Mouse (Mus musculus): ENCODE results near the gene Gm5447. TPM values are rescaled to one million over a fixed set of nuclear protein-coding genes. Genes with fewer than 3 reads are reported as not detected.

The Gm5447 gene
- polyA plus RNA-seq, 1 experiment from 2014 or later: not detected

- Histone ChIP-seq H3K27ac (ENCODE audit: low read length) (no peak overlapping the region), H3K4me3 (ENCODE audit: low read depth, low read length) (no peak overlapping the region), H3K27me3 (ENCODE audit: control insufficient read depth, insufficient read depth, low read depth, low read length) (no peaks in the 10 kb centered on the region), H3K4me2 (ENCODE audit: low read length) (no peak overlapping the region), H3K9ac (ENCODE audit: low read depth, low read length) (no peak overlapping the region), H3K4me1 (ENCODE audit: control insufficient read depth, insufficient read depth, low read length) (no peaks in the 10 kb centered on the region), H3K9me3 (replicated peaks; ENCODE audit: control insufficient read depth, low read length, poor library complexity, severe bottlenecking) (no peaks in the 10 kb centered on the region), H3K36me3 (ENCODE audit: control insufficient read depth, insufficient read depth, low read length) (peaks cover 2% of the 10 kb centered on the region; the same call in 1 of the 2 replicates)
- 89% methylated on average over 2 of the region's 2 CpGs for WGBS
- ATAC-seq: no peak
These were observed 22.0 kb upstream of the Gm5447 start for GRCm38 (mm10) chr13:30952044-30952443.

GRCm38 (mm10) chr13:30953580-30953979, 20.4 kb upstream of the Gm5447 start:
- 82% methylated on average over 1 of the region's 1 CpGs for WGBS
- no peaks in the 10 kb centered on the region for H3K4me1 ChIP-seq (ENCODE audit: control insufficient read depth, insufficient read depth, low read length)
- no peak overlapping the region for H3K4me3 ChIP-seq (ENCODE audit: low read depth, low read length)
- no peak overlapping the region for H3K9ac ChIP-seq (ENCODE audit: low read depth, low read length)
- H3K27me3 ChIP-seq (ENCODE audit: control insufficient read depth, insufficient read depth, low read depth, low read length): no peaks in the 10 kb centered on the region
- H3K36me3 ChIP-seq (ENCODE audit: control insufficient read depth, insufficient read depth, low read length): no peaks in the 10 kb centered on the region
- H3K4me2 ChIP-seq (ENCODE audit: low read length): no peak overlapping the region
- no peaks in the 10 kb centered on the region for H3K9me3 ChIP-seq (replicated peaks; ENCODE audit: control insufficient read depth, low read length, poor library complexity, severe bottlenecking)
- no peak for ATAC-seq
- no peak overlapping the region for H3K27ac ChIP-seq (ENCODE audit: low read length)

GRCm38 (mm10) chr13:30960714-30961113, 13.3 kb upstream of the Gm5447 start:
- no peak overlapping the region for H3K27ac ChIP-seq (ENCODE audit: low read length)
- H3K4me3 ChIP-seq (ENCODE audit: low read depth, low read length): no peak overlapping the region
- H3K4me2 ChIP-seq (ENCODE audit: low read length): no peak overlapping the region
- no peaks in the 10 kb centered on the region for H3K4me1 ChIP-seq (ENCODE audit: control insufficient read depth, insufficient read depth, low read length)
- no peaks in the 10 kb centered on the region for H3K27me3 ChIP-seq (ENCODE audit: control insufficient read depth, insufficient read depth, low read depth, low read length)
- WGBS: 95% methylated on average over 2 of the region's 2 CpGs
- ATAC-seq: no peak
- H3K9me3 ChIP-seq (replicated peaks; ENCODE audit: control insufficient read depth, low read length, poor library complexity, severe bottlenecking): no peaks in the 10 kb centered on the region
- no peak overlapping the region for H3K9ac ChIP-seq (ENCODE audit: low read depth, low read length)
- 0 out of 2 replicates have a peak, but pooled peaks cover 2% of the 10 kb centered on the region for H3K36me3 ChIP-seq (ENCODE audit: control insufficient read depth, insufficient read depth, low read length)

GRCm38 (mm10) chr13:30961932-30962331, 12.1 kb upstream of the Gm5447 start:
- ATAC-seq: no peak
- peaks cover 6% of the 10 kb centered on the region for H3K4me1 ChIP-seq (ENCODE audit: control insufficient read depth, insufficient read depth, low read length)
- H3K4me3 ChIP-seq (ENCODE audit: low read depth, low read length): no peak overlapping the region
- no peaks in the 10 kb centered on the region for H3K9me3 ChIP-seq (replicated peaks; ENCODE audit: control insufficient read depth, low read length, poor library complexity, severe bottlenecking)
- 0 out of 2 replicates have a peak, but pooled peaks cover 2% of the 10 kb centered on the region for H3K36me3 ChIP-seq (ENCODE audit: control insufficient read depth, insufficient read depth, low read length)
- no peak overlapping the region for H3K4me2 ChIP-seq (ENCODE audit: low read length)
- no peak overlapping the region for H3K27ac ChIP-seq (ENCODE audit: low read length)
- no peak overlapping the region for H3K9ac ChIP-seq (ENCODE audit: low read depth, low read length)
- no peaks in the 10 kb centered on the region for H3K27me3 ChIP-seq (ENCODE audit: control insufficient read depth, insufficient read depth, low read depth, low read length)
- 60% methylated on average over 2 of the region's 2 CpGs for WGBS

GRCm38 (mm10) chr13:30966507-30966911, 7.5 kb upstream of the Gm5447 start:
- no peak overlapping the region for H3K4me3 ChIP-seq (ENCODE audit: low read depth, low read length)
- no peaks in the 10 kb centered on the region for H3K27me3 ChIP-seq (ENCODE audit: control insufficient read depth, insufficient read depth, low read depth, low read length)
- no peaks in the 10 kb centered on the region for H3K36me3 ChIP-seq (ENCODE audit: control insufficient read depth, insufficient read depth, low read length)
- peak; percentile 73 for ATAC-seq
- WGBS: 5% methylated on average over 10 of the region's 10 CpGs
- peak overlapping the region; percentile 43 for H3K4me2 ChIP-seq (ENCODE audit: low read length)
- H3K9ac ChIP-seq (ENCODE audit: low read depth, low read length): peak overlapping the region; percentile 27; the same call in 1 of the 2 replicates
- no peaks in the 10 kb centered on the region for H3K9me3 ChIP-seq (replicated peaks; ENCODE audit: control insufficient read depth, low read length, poor library complexity, severe bottlenecking)
- H3K4me1 ChIP-seq (ENCODE audit: control insufficient read depth, insufficient read depth, low read length): peaks cover 9% of the 10 kb centered on the region
- H3K27ac ChIP-seq (ENCODE audit: low read length): peak overlapping the region; percentile 50; the same call in 1 of the 2 replicates

GRCm38 (mm10) chr13:30968311-30968710, 5.7 kb upstream of the Gm5447 start:
- no peak overlapping the region for H3K4me3 ChIP-seq (ENCODE audit: low read depth, low read length)
- no peaks in the 10 kb centered on the region for H3K27me3 ChIP-seq (ENCODE audit: control insufficient read depth, insufficient read depth, low read depth, low read length)
- no peaks in the 10 kb centered on the region for H3K36me3 ChIP-seq (ENCODE audit: control insufficient read depth, insufficient read depth, low read length)
- H3K4me2 ChIP-seq (ENCODE audit: low read length): no peak overlapping the region
- WGBS: 64% methylated on average over 4 of the region's 4 CpGs
- no peaks in the 10 kb centered on the region for H3K9me3 ChIP-seq (replicated peaks; ENCODE audit: control insufficient read depth, low read length, poor library complexity, severe bottlenecking)
- peaks cover 17% of the 10 kb centered on the region for H3K4me1 ChIP-seq (ENCODE audit: control insufficient read depth, insufficient read depth, low read length)
- no peak overlapping the region for H3K27ac ChIP-seq (ENCODE audit: low read length)
- ATAC-seq: no peak
- no peak overlapping the region for H3K9ac ChIP-seq (ENCODE audit: low read depth, low read length)

GRCm38 (mm10) chr13:30971047-30971446, 3.0 kb upstream of the Gm5447 start:
- Histone ChIP-seq H3K4me1 (ENCODE audit: control insufficient read depth, insufficient read depth, low read length) (peaks cover 21% of the 10 kb centered on the region), H3K4me2 (ENCODE audit: low read length) (no peak overlapping the region), H3K36me3 (ENCODE audit: control insufficient read depth, insufficient read depth, low read length) (no peaks in the 10 kb centered on the region), H3K9ac (ENCODE audit: low read depth, low read length) (no peak overlapping the region), H3K4me3 (ENCODE audit: low read depth, low read length) (no peak overlapping the region), H3K27me3 (ENCODE audit: control insufficient read depth, insufficient read depth, low read depth, low read length) (no peaks in the 10 kb centered on the region; the same call in 1 of the 2 replicates), H3K9me3 (replicated peaks; ENCODE audit: control insufficient read depth, low read length, poor library complexity, severe bottlenecking) (no peaks in the 10 kb centered on the region), H3K27ac (ENCODE audit: low read length) (no peak overlapping the region)
- WGBS: 89% methylated on average over 3 of the region's 3 CpGs
- ATAC-seq: no peak

- no peaks in the 10 kb centered on the region for H3K36me3 ChIP-seq (ENCODE audit: control insufficient read depth, insufficient read depth, low read length)
- H3K4me2 ChIP-seq (ENCODE audit: low read length): no peak overlapping the region
- H3K4me1 ChIP-seq (ENCODE audit: control insufficient read depth, insufficient read depth, low read length): peaks cover 14% of the 10 kb centered on the region
- H3K9me3 ChIP-seq (replicated peaks; ENCODE audit: control insufficient read depth, low read length, poor library complexity, severe bottlenecking): no peaks in the 10 kb centered on the region
- WGBS: 95% methylated on average over 2 of the region's 2 CpGs
- H3K9ac ChIP-seq (ENCODE audit: low read depth, low read length): no peak overlapping the region
- H3K27ac ChIP-seq (ENCODE audit: low read length): no peak overlapping the region
- H3K27me3 ChIP-seq (ENCODE audit: control insufficient read depth, insufficient read depth, low read depth, low read length): no peaks in the 10 kb centered on the region; the same call in 1 of the 2 replicates
- no peak for ATAC-seq
- no peak overlapping the region for H3K4me3 ChIP-seq (ENCODE audit: low read depth, low read length)
These were observed 1.9 kb upstream of the Gm5447 start for GRCm38 (mm10) chr13:30972102-30972501.

GRCm38 (mm10) chr13:30974247-30974630, 235 bp downstream of the Gm5447 start:
- ATAC-seq: peak; percentile 74
- no peaks in the 10 kb centered on the region; the same call in 1 of the 2 replicates for H3K27me3 ChIP-seq (ENCODE audit: control insufficient read depth, insufficient read depth, low read depth, low read length)
- peak overlapping the region; percentile 87 for H3K27ac ChIP-seq (ENCODE audit: low read length)
- peaks cover 12% of the 10 kb centered on the region for H3K4me1 ChIP-seq (ENCODE audit: control insufficient read depth, insufficient read depth, low read length)
- H3K9ac ChIP-seq (ENCODE audit: low read depth, low read length): peak overlapping the region; percentile 60
- peak overlapping the region; percentile 93 for H3K4me3 ChIP-seq (ENCODE audit: low read depth, low read length)
- 21% methylated on average over 5 of the region's 5 CpGs for WGBS
- H3K36me3 ChIP-seq (ENCODE audit: control insufficient read depth, insufficient read depth, low read length): no peaks in the 10 kb centered on the region
- H3K4me2 ChIP-seq (ENCODE audit: low read length): peak overlapping the region; percentile 64
- H3K9me3 ChIP-seq (replicated peaks; ENCODE audit: control insufficient read depth, low read length, poor library complexity, severe bottlenecking): no peaks in the 10 kb centered on the region

Data from midbrain, embryonic 16.5 days (tissue).